Mouse (Mus musculus) ES-Bruce4 (cell line): ENCODE data around the gene Eva1c.

Source experiments
- CTCF ChIP-seq: IDR thresholded peaks from one replicate; pipeline ENCODE4 v1.8.1; 2011; ENCODE audit warnings: low read depth, low read length
- EP300 ChIP-seq: IDR thresholded peaks from 2 replicates; pipeline ENCODE4 v1.6.1; 2011; ENCODE audit warnings: low read depth, low read length; ENCODE audit not compliant: insufficient read depth
- POLR2A ChIP-seq: IDR thresholded peaks from one replicate; pipeline ENCODE4 v1.8.1; 2011; ENCODE audit warnings: low read length; ENCODE audit not compliant: insufficient read depth

GRCm38 (mm10) chr16:90893019-90893418, 66.5 kb downstream of the Eva1c start:
- TF ChIP-seq CTCF (no peak), POLR2A (no peak), EP300 (no peak)
